Mouse (Mus musculus): ENCODE measurements at regions not wholly inside any gene's neighbourhood (a gene's known extent, or its start where the extent isn't known, plus 50 kb on each side); places are given as distances from the start of the nearest gene placed in this dataset.
"Not testable (repeated sequence)": the region's sequence is repeated elsewhere in the genome, so short reads cannot be mapped to it uniquely, and the experiment has no call there.

- DNase-seq (ENCODE audit: low read depth, low spot score): not testable (repeated sequence)
Measured at GRCm38 (mm10) chr7:60733331-60733994, 593.4 kb upstream of the Snrpn start.

GRCm38 (mm10) chr7:60728108-60728721, 588.2 kb upstream of the Snrpn start:
- peak; percentile 66 for DNase-seq (ENCODE audit: low read depth, low spot score)

Data from 3T3-L1 (cell line).